Mouse (Mus musculus) layer of hippocampus, adult 9-10 months (tissue): ENCODE data around the gene Ppfia2.
A peak's percentile ranks its signal among the peaks of the same experiment; 100 is the strongest.

Source experiments
- DNase-seq: peaks from one replicate; pipeline ENCODE4 v3.0.0; 2022; ENCODE audit warnings: low spot score

Ppfia2 gene

GRCm38 (mm10) chr10:106469855-106470532 is at the start of gene Ppfia2:
Ppfia2 (plus strand) TSS chr10:106470339.
- DNase-seq: peak; percentile 30

DNA sequence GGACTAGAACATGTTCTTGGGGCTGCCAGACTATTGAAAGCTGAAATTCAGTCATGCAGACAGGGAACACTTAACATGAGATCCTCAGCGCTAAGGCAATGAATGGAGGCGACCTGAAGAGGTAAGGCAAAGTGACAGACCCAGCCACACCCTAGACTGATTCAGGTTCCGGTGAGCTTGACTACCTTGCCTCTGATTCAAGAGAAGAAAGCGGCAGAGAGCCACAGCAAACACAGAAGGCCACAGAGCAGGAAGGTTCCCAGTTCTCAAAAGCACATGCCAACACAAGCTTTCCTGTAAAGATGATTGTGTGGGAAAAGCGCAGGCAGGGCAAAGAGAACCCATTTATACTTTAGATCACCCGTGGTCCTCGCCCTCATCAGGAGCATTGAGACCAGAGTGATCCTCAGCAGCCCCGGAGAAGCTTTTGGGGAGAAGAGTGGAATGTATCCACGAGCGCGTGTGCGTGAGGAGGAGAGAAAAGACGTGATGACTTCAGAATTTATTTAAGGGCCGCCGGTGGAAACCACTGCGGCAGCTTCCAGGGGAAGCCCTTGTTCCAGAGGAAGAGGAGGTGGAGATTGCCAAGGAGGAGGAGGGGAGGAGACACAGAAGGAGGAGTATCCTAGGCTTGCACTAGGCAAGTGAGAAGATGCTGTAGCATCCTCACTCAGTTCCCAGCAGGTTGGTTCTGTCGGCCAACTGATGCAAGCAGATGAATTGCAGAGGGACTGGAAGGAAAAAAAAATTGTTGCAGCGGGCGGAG is 1.0 kb upstream of the Ppfia2 start:
- DNase-seq: peak; percentile 44

DNA sequence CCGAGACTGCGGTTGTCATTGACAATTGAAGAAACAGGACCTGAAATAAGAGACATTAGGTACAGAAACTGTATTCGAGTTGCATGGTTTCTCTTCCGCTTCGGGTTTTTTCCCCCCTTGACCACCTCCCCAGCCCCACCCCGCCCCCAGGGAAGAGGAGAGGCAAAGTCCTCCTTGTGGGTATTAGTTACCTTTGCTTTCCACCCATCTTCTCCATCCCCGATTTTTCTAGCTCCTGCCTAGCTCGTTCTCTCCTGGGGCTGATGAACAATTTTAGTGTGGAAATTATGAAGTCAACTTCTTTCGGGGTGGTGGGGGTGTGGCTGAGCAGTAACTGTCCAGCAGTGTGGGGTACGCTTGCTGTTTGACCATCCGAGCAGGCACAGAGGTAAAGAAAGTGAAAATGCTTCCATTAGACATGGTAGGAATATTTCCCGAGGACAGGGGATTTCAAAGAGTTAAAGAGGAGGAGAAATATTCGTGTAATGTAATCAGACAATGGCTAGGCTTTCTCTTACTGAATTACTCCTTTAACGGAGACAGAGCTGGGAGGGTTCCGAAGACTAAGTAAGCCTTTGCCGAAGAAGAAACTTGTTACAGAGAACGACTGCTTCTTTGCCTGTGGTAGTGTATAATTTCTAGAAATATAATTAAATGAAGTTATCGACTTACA is 530 bp downstream of the Ppfia2 start:
- no peak for DNase-seq

DNA sequence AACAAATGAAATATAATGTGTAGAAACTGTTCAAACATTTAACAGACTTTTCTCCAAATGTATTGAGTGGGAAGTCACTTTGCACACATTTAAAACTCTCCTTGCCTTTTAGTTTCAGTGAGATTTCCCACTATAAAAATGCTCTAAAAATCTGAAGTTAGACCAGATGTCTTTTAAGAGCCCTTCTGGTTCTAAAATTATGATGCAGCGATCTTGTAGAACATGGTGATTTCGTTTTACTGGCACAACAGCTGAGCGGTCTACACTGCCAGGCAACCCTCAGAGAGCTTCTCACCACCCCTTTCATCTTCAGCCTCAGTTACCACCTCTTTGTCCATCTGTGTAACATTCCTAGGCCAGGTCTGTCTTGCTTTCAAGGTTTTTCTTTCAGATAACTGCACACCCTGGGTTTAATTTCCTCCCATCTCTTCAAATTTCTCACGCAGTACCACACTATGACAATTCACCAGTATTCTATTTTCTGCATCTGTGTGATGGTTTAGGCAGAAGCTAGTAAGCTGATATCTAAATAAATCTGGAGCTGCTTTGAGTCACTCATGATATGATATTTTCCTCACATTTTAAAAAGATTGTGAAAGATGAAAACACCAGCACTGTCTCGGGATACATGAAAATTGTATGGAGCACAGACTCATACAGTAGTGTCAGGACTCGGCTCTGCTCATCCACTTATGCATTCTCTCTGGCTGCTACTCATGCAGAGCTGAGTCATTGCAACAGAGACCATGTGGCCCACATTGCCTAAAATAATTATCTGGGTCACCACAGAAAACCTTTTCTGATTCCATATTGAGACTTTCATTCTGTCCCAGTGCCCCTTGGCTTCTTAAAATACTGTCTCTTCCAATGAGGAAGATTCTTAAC is 39.4 kb downstream of the Ppfia2 start:
- peak; percentile 32 for DNase-seq

DNA sequence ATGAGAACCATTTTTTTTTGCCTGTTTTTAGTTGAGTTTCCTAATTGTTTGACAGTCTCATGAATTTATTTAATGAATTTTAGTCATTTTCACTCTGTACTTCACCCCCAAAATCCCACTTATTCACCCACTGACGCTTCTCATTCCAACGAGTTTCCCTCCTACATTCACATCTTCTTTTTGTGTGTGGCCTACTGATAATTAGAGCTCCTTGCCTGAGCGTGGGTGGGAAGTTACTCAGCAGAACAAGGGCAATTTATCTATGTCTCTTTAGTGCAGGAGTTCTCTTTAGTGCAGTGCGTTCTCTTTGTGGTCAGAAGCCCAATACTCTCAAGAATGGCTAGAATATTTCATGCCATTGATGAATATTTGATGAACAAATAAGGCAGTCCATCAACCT is 95.9 kb downstream of the Ppfia2 start:
- no peak for DNase-seq

GRCm38 (mm10) chr10:106585026-106585425 is 114.9 kb downstream of the Ppfia2 start:
- DNase-seq: no peak

DNA sequence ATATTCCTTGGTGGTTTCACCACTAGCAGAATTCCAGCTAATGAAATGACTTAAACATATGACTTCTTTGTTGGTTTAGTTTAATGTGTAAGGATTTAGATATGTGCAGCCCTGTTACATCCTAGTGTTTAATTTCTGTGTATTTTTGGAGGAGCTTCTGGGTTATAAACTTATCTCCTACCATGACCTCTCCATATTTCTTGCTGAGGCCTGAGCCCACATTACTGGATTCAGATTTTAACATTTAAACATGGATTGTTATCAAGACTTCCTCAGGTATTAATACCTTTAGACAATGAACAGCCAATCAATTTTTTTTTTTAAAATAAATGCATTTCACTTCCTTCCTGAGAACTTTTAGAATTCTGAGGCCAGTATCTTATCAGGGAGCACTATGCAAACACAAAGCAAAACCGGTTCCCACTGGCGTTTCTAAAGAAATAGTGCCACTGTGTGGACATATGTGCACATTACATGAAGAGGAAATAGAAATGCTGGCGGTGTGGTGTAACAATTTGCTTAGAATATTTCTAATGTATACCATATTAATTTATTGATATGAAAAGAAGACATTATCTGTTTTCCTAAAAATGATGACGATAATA is 115.4 kb downstream of the Ppfia2 start:
- no peak for DNase-seq

DNA sequence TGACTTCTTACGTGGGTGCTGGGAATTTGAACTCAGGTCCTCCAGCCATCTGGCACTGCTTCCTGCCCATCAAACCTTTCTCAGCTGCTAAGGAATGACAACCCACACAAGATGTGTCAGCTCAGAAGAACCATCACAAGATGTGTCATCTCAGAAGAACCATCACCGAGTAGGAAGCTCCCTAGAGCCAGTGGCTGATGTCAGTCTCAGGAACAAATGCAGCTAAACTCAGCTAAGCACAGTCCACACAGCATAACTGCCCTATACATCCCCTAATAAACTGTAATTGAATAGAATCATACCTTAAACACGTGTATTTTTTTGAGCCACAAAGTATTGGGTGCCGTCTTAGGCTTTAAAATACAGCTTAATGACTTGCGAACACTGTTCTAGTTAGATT is 117.7 kb downstream of the Ppfia2 start:
- DNase-seq: no peak

DNA sequence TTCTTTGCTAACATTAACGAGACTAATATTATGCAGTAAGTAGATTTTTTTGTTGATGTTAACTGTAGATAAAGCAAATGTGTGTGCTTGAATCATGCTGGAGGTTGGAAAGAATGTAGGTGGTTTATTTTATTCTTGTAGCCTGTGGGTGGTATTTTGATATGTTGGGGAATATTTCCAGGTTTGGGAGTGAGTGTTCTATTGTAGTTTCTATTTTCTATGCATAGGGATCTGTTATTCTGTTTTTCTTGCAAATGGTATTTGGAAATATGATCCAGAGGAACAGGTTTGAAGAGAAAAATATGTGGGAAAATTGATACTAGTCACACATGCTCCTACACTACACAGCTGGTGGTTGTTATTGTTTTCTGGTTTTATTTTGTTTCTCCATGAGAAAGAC is 120.8 kb downstream of the Ppfia2 start:
- DNase-seq: peak; percentile 50

DNA sequence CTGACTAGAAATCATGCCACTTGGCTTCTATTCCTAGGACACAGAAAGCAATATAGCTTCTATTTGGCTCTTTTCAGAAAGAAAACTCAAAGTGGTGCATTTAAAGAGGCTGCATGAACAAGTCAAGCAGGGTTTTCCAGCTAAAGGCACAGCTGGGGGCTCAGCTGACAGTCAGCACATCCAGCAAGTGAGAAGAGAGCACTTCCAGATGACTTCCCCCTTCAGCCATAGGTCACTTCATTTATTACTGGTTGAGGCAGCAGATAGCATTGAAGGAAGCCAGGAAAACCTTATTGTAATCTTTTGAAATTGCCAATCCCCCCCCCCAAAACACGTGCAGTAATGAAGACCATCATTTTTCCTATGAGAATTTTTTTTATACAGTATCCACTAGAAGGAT is 126.8 kb downstream of the Ppfia2 start:
- no peak for DNase-seq

DNA sequence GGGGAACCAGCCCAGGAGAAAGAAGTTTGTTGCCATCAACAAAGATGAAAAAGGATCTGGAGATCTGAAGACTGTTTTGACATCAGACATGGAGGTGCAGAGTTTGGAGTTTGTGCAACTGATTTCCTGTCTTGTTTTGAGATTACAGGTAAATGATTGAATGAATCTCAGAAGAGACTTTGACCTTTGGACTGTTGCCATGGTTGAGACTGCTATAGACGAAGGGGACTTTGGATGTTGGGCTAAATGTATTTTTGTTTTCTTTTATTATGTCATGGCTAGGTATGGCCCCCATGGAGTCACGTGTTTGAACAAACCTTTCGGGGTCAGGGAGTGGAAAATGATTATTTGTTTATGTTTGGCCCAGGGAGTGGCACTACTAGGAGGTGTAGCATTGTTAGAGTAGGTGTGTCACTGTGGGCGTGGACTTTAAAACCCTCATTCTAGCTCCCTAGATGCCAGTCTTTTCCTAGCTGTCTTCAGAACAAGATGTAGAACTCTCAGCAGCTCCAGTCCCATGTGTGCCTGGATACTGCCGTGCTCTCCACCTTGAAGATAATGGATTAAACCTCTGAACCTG is 133.3 kb downstream of the Ppfia2 start:
- no peak for DNase-seq

GRCm38 (mm10) chr10:106609177-106609981 is 139.2 kb downstream of the Ppfia2 start:
- peak; percentile 50 for DNase-seq

DNA sequence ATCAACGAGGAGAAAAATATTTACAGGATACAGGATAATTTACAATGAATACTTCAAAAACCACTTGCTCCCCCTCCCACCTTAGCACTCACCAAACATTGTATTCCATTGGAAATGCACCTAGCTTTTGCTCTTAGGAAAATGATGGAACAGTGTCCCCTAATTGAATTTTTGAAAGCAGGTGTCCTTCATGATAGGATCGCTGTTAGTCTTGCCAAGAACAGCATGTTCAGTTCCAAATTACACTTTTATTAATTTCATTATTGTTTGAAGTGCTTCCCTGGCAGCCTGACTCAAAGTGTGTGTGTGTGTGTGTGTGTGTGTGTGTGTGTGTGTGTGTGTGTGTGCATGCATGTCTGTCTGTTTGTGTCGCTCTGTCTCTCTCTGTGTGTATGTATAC is 140.1 kb downstream of the Ppfia2 start:
- DNase-seq: no peak

- DNase-seq: no peak
These were observed 148.1 kb downstream of the Ppfia2 start for GRCm38 (mm10) chr10:106618194-106618593.

DNA sequence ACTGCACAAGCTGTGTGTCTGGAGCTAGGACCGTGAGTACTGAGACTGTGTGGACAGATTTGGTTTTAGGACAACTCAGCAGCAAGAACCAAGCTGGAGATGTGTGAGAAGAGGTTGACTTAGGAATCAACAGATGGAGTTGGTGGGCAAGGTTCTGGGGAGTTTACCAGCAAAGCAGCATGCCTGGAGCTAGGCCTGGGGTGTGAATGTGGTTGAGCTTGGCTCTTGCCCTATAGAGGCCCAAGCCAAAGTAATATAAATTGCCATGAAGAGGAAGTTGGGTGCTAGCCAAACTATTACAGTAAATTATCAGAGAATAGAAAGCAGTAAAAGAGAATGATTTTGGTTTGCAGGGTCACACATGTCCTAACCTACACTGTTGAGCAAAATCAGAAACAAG is 150.8 kb downstream of the Ppfia2 start:
- no peak for DNase-seq

DNA sequence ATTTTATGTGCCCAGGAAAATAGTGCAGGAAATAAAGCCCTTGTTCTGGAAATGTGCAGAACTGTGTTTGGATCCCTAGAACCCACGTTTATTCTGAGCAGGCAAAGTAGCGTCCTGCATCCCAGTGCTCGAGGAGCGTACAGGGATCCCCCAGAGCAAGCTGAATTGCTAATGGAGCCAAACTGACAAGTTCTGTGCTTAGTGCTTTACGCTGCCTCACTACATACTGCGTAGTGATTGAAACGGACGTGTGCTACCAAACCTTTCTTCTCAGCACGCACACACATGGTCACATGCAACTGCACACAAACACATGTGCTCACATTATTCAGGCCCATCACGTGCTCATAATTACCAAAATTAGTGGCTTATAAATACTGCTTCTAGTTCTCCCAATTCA is 153.2 kb downstream of the Ppfia2 start:
- no peak for DNase-seq

DNA sequence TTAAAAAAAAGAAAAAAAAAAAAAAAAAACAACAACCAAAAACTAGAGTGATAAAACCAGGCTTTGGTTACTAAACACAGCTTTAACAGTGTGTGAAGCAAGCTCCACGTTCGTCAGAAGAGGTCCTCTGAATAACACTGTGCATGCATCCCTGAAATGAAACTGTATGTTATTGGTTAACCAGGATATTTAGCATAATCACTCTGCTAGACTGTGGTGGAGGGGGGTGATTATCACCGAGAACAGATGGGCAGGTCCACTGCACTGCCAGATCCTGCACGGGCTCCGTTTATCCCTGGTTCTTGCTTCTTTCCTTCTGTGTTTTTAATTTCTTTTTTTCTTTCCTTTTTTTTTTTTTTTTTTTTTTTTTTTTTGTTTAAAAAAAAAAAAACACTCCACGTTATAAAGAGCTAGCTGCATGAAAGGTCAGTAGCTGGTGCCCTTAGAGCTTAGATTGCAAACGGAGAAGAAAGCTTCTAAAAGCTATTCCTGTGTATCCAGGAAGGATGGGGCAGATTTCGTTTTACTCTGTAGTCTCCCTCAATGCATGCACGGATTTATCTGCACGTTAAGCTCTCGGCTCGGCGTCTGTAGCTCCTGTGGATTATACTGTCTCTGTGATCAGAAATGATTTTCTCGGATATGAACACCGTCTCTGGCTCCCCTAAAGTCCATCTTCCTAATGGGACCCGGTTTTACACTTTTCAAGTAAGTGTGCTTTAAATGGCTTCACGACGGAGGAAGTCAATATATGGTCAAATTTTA is 162.2 kb downstream of the Ppfia2 start:
- peak; percentile 40 for DNase-seq

DNA sequence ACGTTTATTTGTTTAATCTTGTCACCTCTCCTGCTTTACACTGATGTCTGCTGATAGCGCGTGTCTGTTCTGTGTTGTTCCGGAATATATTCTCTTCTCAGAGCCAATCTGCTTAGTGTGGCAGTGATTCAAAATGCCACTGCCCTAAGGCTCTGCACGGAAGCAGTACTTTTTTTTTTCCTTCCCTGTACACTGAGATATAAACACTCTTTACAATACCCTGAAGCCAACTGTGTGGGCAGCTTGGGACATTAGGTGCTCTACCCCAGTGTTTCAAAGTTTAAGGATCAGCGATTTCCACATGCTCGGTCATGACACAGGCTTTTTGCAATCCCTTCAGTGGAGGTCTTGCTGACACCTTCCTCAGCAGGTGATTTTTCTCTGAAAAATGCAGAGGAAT is 163.8 kb downstream of the Ppfia2 start:
- no peak for DNase-seq

DNA sequence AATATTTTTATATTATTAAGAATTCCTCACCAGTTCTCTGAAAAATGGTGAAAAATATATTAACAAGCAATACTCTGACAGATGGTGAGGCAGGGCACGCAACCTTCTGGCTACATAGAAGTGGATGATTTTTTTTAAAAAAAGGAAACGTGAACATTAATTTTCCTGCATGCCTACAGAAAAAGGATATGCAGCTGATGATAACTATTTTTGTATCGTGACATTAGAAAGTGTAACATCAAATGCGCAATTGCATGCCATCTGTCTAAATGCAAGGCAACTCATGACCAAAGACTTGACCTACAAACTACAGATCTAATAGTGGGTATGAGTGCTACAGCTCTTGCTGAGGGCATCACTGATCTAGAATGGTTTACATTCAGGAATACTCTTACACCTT is 182.1 kb downstream of the Ppfia2 start:
- DNase-seq: no peak

DNA sequence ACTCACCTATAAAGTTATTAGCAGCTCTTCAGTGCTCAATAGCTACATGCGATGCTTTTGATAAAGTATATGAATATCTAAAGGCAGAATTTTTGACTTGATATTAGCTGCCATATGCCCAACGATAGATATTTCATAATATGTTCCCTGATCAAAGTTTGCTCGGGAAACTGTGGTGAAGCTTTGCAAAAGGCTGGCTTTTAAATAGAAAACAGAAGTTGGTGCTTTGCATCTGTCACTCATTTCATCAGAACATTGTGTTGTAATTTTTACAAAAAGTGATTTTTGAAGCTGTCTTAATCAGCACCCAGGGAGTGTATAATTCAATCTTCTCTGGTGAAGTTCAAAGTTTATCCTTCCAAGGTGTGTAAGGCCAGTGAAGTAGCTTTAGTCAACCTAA is 195.1 kb downstream of the Ppfia2 start:
- peak; percentile 38 for DNase-seq
